Mouse (Mus musculus) ovary, adult 18-20 months (tissue): ENCODE measurements around the gene Klc3.

Experiments
- DNase-seq: peaks from one replicate; pipeline ENCODE4 v3.0.0; 2022; ENCODE audit warnings: low spot score, mixed read lengths

The Klc3 gene

DNA sequence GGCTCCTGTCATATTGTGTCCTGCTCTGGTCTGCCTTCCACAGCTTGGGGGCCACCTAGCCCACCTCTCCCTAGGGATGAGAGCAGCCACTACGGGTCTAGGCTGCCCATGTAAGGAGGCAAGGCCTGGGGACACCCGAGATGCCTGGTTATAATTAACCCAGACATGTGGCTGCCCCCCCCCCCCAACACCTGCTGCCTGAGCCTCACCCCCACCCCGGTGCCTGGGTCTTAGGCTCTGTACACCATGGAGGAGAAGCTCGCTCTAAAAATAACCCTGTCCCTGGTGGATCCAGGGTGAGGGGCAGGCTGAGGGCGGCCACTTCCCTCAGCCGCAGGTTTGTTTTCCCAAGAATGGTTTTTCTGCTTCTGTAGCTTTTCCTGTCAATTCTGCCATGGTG, 5.8 kb upstream of the Klc3 start:
- no peak for DNase-seq

DNA sequence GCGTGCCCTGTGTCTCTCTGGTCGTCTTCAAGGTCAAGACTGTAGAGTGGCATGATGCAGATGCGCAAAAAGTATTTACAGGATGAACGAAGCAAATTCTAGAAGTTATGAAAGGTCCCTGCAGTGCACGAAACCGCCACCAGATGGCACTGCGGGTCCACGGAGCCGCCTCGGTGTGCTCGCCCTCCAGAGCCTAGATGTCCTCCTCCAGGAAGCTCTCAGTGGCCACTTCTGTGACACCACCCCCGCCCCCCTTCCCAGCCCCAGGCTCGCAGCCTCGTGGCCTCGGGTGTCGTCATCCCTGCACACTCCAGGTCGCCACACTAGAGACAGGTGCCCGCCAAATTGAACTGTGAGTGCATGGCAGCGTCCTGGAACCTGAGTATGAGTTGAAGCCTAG, 1.5 kb upstream of the Klc3 start:
- DNase-seq = no peak

GRCm38 (mm10) chr7:19404476-19404875, 572 bp upstream of the Klc3 start, which contains the start of gene Ckm:
Ckm (plus strand) TSS chr7:19404776.
- no peak for DNase-seq

- no peak for DNase-seq
These were observed 1.3 kb downstream of the Klc3 start for GRCm38 (mm10) chr7:19402535-19403112.

GRCm38 (mm10) chr7:19400946-19401345, 3.0 kb downstream of the Klc3 start:
- no peak for DNase-seq

DNA sequence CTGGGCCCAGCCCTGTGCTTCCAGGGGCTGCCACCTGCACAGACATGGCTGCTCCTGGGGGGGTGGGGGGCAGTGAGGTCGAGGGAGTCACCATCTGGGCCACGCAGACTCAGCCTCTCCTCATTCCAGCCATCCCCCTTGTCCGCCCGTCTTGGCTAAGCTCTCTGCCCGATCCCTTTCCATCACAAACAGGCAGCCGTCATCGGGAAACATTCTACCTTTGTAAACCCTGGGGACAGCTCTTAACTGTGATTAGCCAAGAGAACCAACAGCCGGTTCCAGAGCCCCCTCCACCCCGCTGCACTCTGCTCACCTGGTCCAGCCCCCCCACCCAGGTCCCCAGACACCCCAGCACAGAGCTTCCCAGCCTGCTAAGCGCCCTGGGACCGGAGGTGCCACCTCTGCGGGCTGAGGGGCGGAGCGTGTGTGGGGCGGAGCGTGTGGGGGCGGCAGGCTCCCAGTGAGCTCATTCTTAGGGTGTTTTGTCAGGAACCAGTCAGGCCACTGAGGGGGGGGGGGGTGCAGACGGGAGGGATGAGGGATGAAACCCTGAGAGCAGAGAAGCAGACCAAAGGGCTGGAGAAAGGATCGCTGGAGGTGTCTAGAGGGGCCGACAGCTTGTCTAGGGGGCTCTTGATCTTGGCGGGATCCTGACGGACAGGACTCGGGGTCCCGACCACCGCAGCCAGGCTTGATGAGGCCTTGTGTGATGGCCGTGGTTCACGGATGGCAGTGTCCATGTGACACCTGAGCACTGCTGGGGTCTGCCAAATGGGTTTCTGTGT, 4.2 kb downstream of the Klc3 start:
- DNase-seq = no peak

- no peak for DNase-seq
These were observed 9.4 kb downstream of the Klc3 start for GRCm38 (mm10) chr7:19394484-19394883.

GRCm38 (mm10) chr7:19388699-19389413, 15.0 kb downstream of the Klc3 start:
- DNase-seq = no peak

- DNase-seq = no peak
These were observed 20.2 kb downstream of the Klc3 start for GRCm38 (mm10) chr7:19383708-19384107.

- no peak for DNase-seq
These were observed 21.8 kb downstream of the Klc3 start for GRCm38 (mm10) chr7:19382166-19382541.

DNA sequence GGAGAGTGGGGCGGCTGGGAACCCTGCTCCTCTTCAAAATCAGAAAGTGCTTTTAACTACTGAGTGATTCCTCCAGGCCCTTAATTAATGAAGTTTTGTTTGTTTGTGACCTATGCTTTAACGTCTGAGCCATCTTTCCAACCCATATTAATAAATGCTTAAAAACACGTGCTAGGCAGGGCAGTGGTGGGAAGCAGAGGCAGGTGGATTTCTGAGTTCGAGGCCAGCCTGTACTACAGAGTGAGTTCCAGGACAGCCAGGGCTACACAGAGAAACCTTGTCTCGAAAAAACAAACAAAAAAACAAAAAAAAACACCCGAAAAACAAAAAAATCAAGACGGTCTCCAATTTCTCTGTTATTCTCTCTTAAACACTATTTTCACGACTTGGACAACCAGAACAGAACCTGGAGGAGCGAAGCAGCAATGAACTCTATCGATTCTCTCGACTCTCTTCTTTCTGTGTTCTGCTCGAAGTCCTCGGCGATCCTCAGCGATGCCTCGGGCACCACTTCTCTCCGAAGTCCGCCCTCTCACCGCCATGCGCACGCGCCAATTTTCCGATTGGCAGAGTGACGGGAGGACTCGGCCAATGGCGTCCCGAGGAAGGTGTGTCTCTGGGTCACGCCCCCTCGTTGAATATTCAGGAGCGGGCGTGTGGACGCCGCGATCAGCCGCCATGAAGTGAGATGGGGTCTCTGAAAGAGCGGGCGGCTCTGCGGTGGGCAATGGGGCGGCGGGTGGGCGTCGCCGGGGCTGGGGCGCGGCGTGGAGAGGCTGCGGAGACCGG, 22.3 kb downstream of the Klc3 start, which contains the start of gene Ercc2:
TSS of gene Ercc2 (plus strand) at position 634 of the 789 bp plus-strand sequence.
- peak; percentile 97 for DNase-seq

- DNase-seq = no peak
These were observed 25.9 kb downstream of the Klc3 start for GRCm38 (mm10) chr7:19378049-19378448.

DNA sequence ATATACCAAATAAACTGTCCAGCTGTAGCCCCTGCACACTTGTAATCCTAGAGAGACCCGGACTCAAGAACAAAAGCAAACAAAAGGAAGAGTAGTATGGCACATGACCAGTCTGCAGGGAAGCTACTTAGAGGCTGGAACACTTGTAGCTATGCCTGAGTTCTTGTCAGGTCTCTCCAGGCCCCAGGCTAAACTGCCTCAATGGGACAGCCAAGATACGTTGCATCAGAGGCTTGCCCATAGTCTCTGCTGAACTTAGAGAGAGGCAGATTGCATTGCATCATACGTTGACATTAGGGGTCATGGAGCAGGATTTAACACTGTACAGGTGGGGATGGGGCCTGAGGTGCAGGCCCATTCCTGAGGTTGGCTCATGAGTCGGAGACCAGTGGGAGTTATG, 27.9 kb downstream of the Klc3 start:
- no peak for DNase-seq

DNA sequence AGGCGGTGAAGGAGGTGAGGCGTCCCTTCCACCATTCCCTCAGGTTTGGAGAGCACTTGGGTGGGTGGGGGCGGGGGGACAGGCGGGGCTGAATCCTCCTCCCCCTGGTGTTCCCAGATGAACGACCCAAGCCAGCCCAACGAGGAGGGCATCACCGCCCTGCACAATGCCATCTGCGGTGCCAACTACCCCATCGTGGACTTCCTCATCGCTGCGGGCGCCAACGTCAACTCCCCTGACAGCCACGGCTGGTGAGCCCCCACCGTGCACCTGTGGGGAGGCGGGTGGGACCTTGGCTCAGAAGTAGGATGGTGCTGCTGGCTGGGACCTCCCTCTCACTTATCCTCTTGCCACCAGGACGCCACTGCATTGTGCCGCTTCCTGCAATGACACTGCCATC, 28.5 kb downstream of the Klc3 start:
- no peak for DNase-seq

GRCm38 (mm10) chr7:19373367-19373766, 30.5 kb downstream of the Klc3 start:
- DNase-seq = no peak

DNA sequence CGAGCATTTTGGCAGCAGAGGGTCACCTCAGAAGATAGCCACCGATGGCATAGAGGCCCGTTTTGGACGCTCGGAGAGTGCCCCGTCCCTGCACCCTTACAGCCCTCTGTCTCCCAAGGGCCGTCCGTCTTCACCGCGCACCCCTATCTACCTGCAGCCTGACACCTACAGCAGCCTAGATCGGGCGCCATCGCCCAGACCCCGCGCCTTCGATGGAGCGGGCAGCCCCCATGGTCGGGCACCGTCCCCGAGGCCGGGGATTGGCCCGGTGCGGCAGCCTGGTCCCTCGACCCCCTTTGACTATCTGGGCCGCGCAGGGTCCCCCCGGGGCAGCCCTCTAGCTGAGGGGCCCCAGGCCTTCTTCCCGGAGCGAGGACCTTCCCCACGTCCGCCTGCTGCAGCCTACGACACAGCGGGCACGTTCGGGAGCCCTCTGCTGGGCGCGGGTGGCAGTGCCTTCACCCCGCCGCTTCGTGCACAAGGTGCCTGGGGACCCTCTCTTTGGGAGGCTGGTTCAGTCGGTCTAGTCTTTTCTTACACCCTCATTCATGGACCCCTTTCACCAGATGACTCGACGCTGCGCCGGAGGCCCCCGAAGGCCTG, 34.0 kb downstream of the Klc3 start:
- no peak for DNase-seq

DNA sequence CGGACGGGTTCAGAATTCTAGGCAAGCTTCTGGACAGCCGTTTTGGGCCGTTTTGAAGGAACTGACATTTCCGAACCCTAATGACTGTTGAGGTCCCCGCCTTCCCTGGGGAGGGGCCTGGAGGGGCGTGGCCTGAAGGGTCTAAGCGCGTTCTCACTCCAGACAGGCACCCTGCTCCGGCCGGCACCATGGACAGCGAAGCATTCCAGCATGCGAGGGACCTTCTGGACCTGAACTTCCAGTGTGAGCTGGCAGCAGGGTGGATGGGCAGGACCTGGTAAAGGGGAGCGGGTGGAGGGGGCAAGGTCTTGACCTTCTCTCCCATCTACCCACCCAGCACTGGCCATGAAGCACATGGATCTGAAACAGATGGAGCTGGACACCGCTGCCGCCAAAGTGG, 35.5 kb downstream of the Klc3 start:
- DNase-seq = no peak

DNA sequence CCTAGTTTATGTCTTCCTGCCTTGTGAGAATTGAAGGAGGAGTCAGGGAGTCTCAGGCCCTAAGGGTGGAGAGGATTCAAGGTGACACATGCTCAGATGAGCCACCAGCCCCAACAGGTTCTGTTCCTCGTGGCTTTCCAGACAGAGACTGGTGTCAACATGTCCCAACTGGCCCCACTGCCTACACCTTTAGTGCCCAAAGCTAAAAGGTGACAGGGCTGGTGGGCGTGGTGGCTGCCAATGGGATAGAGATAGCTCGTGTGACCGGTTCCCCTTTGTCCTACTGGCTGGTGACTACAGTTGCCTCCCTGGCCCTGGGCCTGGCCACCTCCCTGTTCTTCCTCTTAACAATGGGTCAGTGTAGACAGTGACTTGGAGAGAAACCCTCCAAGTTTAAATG, 38.5 kb downstream of the Klc3 start:
- DNase-seq = no peak

DNA sequence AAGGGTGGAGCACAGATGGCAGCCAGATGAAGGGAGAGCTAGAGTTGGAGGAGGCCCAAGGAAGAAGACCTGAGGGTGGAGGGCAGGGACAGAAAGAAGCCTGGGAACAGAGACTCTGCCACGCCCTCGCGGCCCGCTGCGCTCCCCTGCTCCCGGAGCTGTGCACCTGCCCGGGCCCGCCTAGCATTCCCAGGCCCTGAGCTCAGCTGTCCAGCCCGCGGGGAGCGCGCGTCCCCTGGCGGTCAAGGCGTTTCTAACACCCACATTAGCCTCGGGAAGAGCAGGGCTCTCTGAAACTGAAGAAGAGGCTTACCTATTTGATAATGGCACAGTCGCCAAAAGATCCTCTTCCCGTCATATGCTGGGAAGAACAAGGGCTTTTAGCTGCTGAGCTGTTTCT, 40.0 kb downstream of the Klc3 start:
- DNase-seq = peak; percentile 42

DNA sequence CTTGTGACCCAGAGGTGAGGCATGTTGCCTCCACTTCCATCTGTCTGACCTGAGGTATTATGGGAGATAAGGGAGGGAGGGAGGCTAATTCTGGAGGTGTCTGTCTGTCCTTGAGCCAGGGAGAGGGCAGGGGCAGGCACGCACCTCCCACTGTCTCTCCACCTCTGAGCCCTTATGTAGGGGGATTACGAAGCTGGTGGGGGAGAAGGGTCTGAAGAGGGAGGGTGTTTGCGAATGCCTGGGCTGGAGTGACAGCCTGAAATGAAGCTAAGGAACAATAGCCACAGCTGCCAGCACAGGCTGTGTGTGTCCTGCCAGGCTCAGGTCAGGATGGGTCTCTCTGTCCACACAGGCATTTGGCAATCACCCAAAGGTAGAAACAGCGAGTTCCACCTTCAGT, 41.6 kb downstream of the Klc3 start:
- DNase-seq = no peak

GRCm38 (mm10) chr7:19361720-19362119, 42.2 kb downstream of the Klc3 start:
- DNase-seq = no peak

DNA sequence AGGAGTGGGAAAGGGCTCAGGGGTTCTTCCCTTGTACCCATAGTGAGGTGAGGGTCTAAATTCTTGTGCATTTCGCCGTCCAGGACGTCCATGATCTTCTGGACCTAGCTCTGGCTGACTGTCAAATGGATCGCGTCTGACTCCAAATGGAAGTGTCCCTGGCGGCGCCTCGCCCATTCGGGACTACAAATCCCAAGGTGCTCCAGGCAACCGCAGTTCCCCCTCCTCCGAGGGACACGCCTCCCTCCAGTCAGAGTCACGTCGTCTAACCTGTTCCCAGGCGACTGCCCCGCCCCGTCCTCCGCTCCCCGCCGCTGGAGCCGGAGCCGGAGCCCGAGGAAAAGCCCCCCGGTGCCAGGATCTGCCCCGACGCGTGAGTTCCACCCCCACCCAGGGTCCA, 43.0 kb downstream of the Klc3 start:
- DNase-seq = peak; percentile 90
